Mouse (Mus musculus) CH12.LX (cell line): ENCODE results near the gene Klrb1f. TPM values are rescaled to one million over a fixed set of nuclear protein-coding genes. Genes with fewer than 3 reads are reported as not detected.
"Not testable (repeated sequence)": the region's sequence is repeated elsewhere in the genome, so short reads cannot be mapped to it uniquely, and the experiment has no call there.

Experiments
- DNase-seq: peaks from one replicate; pipeline ENCODE4 v3.0.0-alpha.2; 2013; ENCODE audit errors: extremely low read depth
- H3K27ac ChIP-seq: 2 replicates; pipeline ENCODE4 v1.5.1; 2012; ENCODE audit warnings: low read depth, mild to moderate bottlenecking, control low read depth, moderate library complexity; ENCODE audit not compliant: insufficient read depth
- H3K27me3 ChIP-seq: replicated peaks from 2 replicates; pipeline ENCODE3; 2012; ENCODE audit warnings: inconsistent platforms
- H3K36me3 ChIP-seq, 2 experiments: replicated peaks in 1 of 2; 2 replicates each; pipeline versions ENCODE3 to v1.6.1; 2012; ENCODE audit warnings: inconsistent platforms in 1 of 2, low read length in 1 of 2, mild to moderate bottlenecking in 1 of 2, mixed read lengths in 1 of 2, moderate library complexity in 1 of 2; ENCODE audit not compliant: control insufficient read depth in 1 of 2, insufficient read depth in 1 of 2
- H3K4me1 ChIP-seq, 2 experiments: 2 replicates each; pipeline ENCODE4 v1.6.1; 2012; ENCODE audit warnings: inconsistent platforms in 1 of 2, moderate library complexity in 1 of 2; ENCODE audit not compliant: insufficient read depth in 2 of 2, control insufficient read depth in 1 of 2
- H3K4me2 ChIP-seq: 2 replicates; pipeline ENCODE4 v1.6.1; 2012; ENCODE audit warnings: low read depth, mild to moderate bottlenecking, control low read depth; ENCODE audit not compliant: poor library complexity, insufficient read depth, severe bottlenecking
- H3K4me3 ChIP-seq, 3 experiments: fragments of 150-350 bp in 1 of 3; sonication (generic) in 1 of 3; replicated peaks in 1 of 3; 2 replicates each; pipeline versions ENCODE3 to v1.5.1; 2011 to 2012; ENCODE audit warnings: low read depth in 2 of 3, low read length in 2 of 3, mild to moderate bottlenecking in 2 of 3, moderate library complexity in 2 of 3, control low read depth in 1 of 3, improper control_type of control experiment in 1 of 3, inconsistent platforms in 1 of 3, mixed read lengths in 1 of 3; ENCODE audit not compliant: poor library complexity in 1 of 3
- H3K79me2 ChIP-seq: replicated peaks from 2 replicates; pipeline ENCODE4 v1.6.1; 2012; ENCODE audit warnings: mild to moderate bottlenecking, moderate library complexity; ENCODE audit not compliant: control insufficient read depth, poor library complexity, insufficient read depth, severe bottlenecking; ENCODE audit errors: extremely low read depth
- H3K9ac ChIP-seq: 2 replicates; pipeline ENCODE4 v1.6.1; 2012; ENCODE audit warnings: low read depth, mild to moderate bottlenecking, control low read depth, moderate library complexity; ENCODE audit not compliant: insufficient read depth
- H3K9me3 ChIP-seq: replicated peaks from 2 replicates; pipeline ENCODE3; 2012; ENCODE audit warnings: low read length, inconsistent platforms, mixed read lengths
- CTCF ChIP-seq, 2 experiments: IDR thresholded peaks in 1 of 2; conservative IDR thresholded peaks in 1 of 2; 2 replicates each; pipeline ENCODE4 v1.5.1; 2011 to 2012; ENCODE audit warnings: low read depth in 2 of 2, low read length in 2 of 2, improper control_type of control experiment in 1 of 2, inconsistent platforms in 1 of 2, mild to moderate bottlenecking in 1 of 2, moderate library complexity in 1 of 2
- ELF1 ChIP-seq: IDR thresholded peaks from 2 replicates; pipeline ENCODE4 v1.6.1; 2014; ENCODE audit warnings: low read depth, mild to moderate bottlenecking, inconsistent platforms, low read length, improper control_type of control experiment
- GABPA ChIP-seq: IDR thresholded peaks from 2 replicates; pipeline ENCODE4 v1.6.1; 2012; ENCODE audit warnings: low read depth, low read length, improper control_type of control experiment, inconsistent platforms; ENCODE audit not compliant: insufficient replicate concordance
- JUND ChIP-seq: conservative IDR thresholded peaks from 2 replicates; pipeline ENCODE4 v1.6.1; 2011; ENCODE audit warnings: low read depth, low read length, improper control_type of control experiment
- MAFK ChIP-seq: IDR thresholded peaks from 2 replicates; pipeline ENCODE4 v1.6.1; 2011; ENCODE audit warnings: low read length, improper control_type of control experiment; ENCODE audit not compliant: insufficient replicate concordance
- MAX ChIP-seq: IDR thresholded peaks from 2 replicates; pipeline ENCODE4 v1.6.1; 2011; ENCODE audit warnings: low read length, improper control_type of control experiment
- MAZ ChIP-seq: IDR thresholded peaks from 2 replicates; pipeline ENCODE4 v1.6.1; 2012; ENCODE audit warnings: low read depth, mild to moderate bottlenecking, inconsistent platforms, low read length, improper control_type of control experiment, moderate library complexity
- PAX5 ChIP-seq: IDR thresholded peaks from 2 replicates; pipeline ENCODE4 v1.6.1; 2012; ENCODE audit warnings: low read length, inconsistent platforms, mixed read lengths
- RAD21 ChIP-seq: IDR thresholded peaks from 2 replicates; pipeline ENCODE4 v1.6.1; 2011; ENCODE audit warnings: low read depth, mild to moderate bottlenecking, low read length, improper control_type of control experiment, moderate library complexity
- SMC3 ChIP-seq: IDR thresholded peaks from 2 replicates; pipeline ENCODE4 v1.6.1; 2011; ENCODE audit warnings: low read depth, low read length, improper control_type of control experiment
- TBP ChIP-seq: conservative IDR thresholded peaks from 2 replicates; pipeline ENCODE4 v1.6.1; 2011; ENCODE audit warnings: low read depth, low read length, improper control_type of control experiment
- USF2 ChIP-seq: conservative IDR thresholded peaks from 2 replicates; pipeline ENCODE4 v1.6.1; 2011; ENCODE audit warnings: low read depth, low read length, improper control_type of control experiment
- dilution Hi-C: fragments of 300-500 bp; cut with MboI; formaldehyde crosslinking; loops from 2 replicates; pipeline ENCODE4 v1.14.3; 2020; ENCODE audit warnings: low sequenced_read_pairs; ENCODE audit not compliant: extremely low pct_unique_long_range_greater_than_20kb, extremely low pct_ligation_motif_present
- in situ Hi-C: fragments of 300-500 bp; cut with MboI; formaldehyde crosslinking; loops from 3 replicates; pipeline ENCODE4 v1.14.3; 2019; ENCODE audit warnings: low sequenced_read_pairs, low pct_ligation_motif_present, low pct_unique_long_range_greater_than_20kb, mixed read lengths
- polyA plus RNA-seq: library from polyadenylated mRNA; unstranded; fragments of >175 nt; gene quantifications from 2 replicates; pipeline ENCODE4 v1.2.1, GENCODE M21; 2012; ENCODE audit warnings: low read depth; ENCODE audit not compliant: insufficient read length
- total RNA-seq, 2 experiments: library from RNA; depleted of rRNA; stranded (reverse); fragments of 300-350 nt in 1 of 2; fragments of >200 nt in 1 of 2; gene quantifications; 2 replicates each; pipeline ENCODE4 v1.2.3; 2012 to 2014

The Klrb1f gene
- total and polyA plus RNA-seq, 3 experiments = 0.21 to 0.68 (median 0.23) TPM

DNA sequence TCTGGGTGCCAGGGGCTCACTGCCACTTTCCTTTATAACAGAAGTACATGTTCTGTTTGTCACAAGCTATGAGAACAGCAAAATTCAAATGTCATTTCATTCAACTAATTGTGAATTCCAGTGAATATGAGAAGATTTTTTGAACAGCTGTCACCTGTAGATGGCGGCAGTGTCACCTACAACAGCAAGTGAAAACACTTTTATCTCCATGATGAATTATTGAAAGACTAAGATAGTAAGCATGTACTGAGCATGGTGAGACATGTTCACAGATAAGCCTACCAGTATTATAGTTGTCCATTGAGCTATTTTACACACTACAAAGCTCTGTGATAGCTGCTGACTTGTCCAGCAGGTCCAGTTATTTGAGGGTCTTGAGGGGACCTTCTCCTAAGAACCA is 42.5 kb downstream of the Klrb1f start:
- Histone ChIP-seq H3K4me3 (no peak overlapping the region), H3K27me3 (no peaks in the 10 kb centered on the region), H3K9me3 (peaks cover 16% of the 10 kb centered on the region), H3K4me1 (no peaks in the 10 kb centered on the region), H3K4me2 (no peak overlapping the region), H3K36me3 (no peaks in the 10 kb centered on the region), H3K27ac (no peak overlapping the region), H3K79me2 (no peaks in the 10 kb centered on the region), H3K9ac (no peak overlapping the region)
- dilution Hi-C loops = no loop called here
- in situ Hi-C loops = no loop called here
- DNase-seq = no peak
- TF ChIP-seq USF2 = no peak
- TF ChIP-seq SMC3 = peak; percentile 10; the same call in 1 of the 2 replicates
- peak; percentile 16 for TF ChIP-seq RAD21
- no peak for TF ChIP-seq PAX5

DNA sequence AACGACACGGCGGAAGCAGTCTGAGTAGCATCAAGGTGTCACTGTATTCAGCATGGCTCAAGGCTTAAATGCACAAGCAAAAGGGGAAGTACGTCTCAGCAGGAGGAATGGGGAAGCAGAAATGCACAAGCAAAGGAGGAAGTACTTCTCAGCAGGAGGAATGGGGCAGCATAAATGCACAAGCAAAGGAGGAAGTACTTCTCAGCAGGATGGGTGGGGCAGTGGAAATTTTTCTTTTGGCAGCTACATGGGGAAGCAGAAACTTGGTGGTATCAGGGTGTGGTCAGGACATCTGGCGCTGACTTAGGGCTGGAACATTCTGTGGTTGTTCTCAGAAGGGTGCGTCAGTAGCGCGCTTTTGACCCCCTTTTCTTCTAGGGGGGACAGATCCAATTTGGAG is 42.9 kb downstream of the Klrb1f start:
- H3K4me3 ChIP-seq, H3K9ac ChIP-seq, H3K4me1 ChIP-seq, in situ Hi-C loops, H3K27ac ChIP-seq, H3K36me3 ChIP-seq, H3K4me2 ChIP-seq, dilution Hi-C loops, H3K27me3 ChIP-seq, H3K79me2 ChIP-seq: not testable (repeated sequence)
- peak; percentile 4 for DNase-seq
- peaks cover 16% of the 10 kb centered on the region for H3K9me3 ChIP-seq

DNA sequence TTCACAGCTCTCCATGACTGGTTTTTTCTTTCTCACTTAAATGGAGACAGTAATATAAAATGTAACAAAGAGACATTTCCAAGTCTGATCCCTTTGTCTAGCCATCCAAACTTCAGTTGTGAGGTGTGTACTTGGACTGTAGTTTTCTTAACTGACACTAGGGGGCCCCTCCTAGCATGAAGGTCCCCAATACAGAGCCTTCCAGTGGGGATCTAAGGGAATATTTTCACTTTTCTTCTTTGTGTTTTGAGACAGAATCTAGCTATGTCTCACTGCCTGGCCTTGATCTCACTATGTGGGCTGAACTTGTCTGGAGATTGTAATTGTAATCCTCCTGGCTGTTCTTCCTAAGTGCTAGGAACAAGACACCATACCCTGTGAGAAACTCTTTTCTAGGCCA is 49.5 kb downstream of the Klrb1f start:
- dilution Hi-C loops (no loop called here), in situ Hi-C loops (no loop called here)
- no peak overlapping the region for H3K4me3 ChIP-seq
- DNase-seq = peak; percentile 53
- no peak overlapping the region for H3K27ac ChIP-seq
- H3K36me3 ChIP-seq = no peaks in the 10 kb centered on the region
- no peak overlapping the region for H3K9ac ChIP-seq
- no peak overlapping the region for H3K4me2 ChIP-seq
- peaks cover 3 to 10% of the 10 kb centered on the region in 2 experiments; a peak in 2 of 4 replicates for H3K4me1 ChIP-seq
- no peaks in the 10 kb centered on the region for H3K79me2 ChIP-seq
- H3K27me3 ChIP-seq = no peaks in the 10 kb centered on the region
- TF ChIP-seq MAZ (no peak), MAFK (no peak), SMC3 (peak; percentile 79), CTCF (conservative IDR thresholded peaks at IDR 0.05 in 1 of 2, IDR thresholded peaks at IDR 0.05 in 1 of 2; ENCODE audit: low read depth in 2 of 2, low read length in 2 of 2) (peak; percentile 80 to 81), MAX (no peak), GABPA (no peak), ELF1 (no peak), RAD21 (peak; percentile 65), TBP (no peak), JUND (no peak)
- no peaks in the 10 kb centered on the region for H3K9me3 ChIP-seq
